Mouse (Mus musculus) limb, embryonic 11.5 days (tissue): ENCODE measurements at regions not wholly inside any gene's neighbourhood (a gene's known extent, or its start where the extent isn't known, plus 50 kb on each side); places are given as distances from the start of the nearest gene placed in this dataset.

Experiments used
- ATAC-seq: fragments of 200-750 bp; cut with Nextera tagmentation; 2 replicates; pipeline ENCODE4 v1.8.0; 2017; ENCODE audit warnings: low read depth; ENCODE audit not compliant: insufficient number of reproducible peaks, low FRiP score, low TSS enrichment
- DNase-seq: peaks from one replicate; pipeline ENCODE4 v3.0.0-alpha.2; 2015; ENCODE audit warnings: low spot score
- H3K27ac ChIP-seq: fragments of 300-500 bp; sonication (generic); replicated peaks from 2 replicates; pipeline ENCODE4 v1.5.1; 2014; ENCODE audit warnings: low read depth, mild to moderate bottlenecking, low read length
- H3K27me3 ChIP-seq: fragments of 300-500 bp; sonication (generic); 2 replicates; pipeline ENCODE4 v1.6.1; 2014; ENCODE audit warnings: mild to moderate bottlenecking, low read length, mixed read lengths; ENCODE audit not compliant: control insufficient read depth, insufficient read depth
- H3K36me3 ChIP-seq: fragments of 300-500 bp; sonication (generic); 2 replicates; pipeline ENCODE4 v1.6.1; 2014; ENCODE audit warnings: mild to moderate bottlenecking, low read length, moderate library complexity, mixed read lengths; ENCODE audit not compliant: control insufficient read depth, insufficient read depth
- H3K4me1 ChIP-seq: fragments of 300-500 bp; sonication (generic); 2 replicates; pipeline ENCODE4 v1.6.1; 2014; ENCODE audit warnings: low read length, mixed read lengths; ENCODE audit not compliant: control insufficient read depth, insufficient read depth
- H3K4me2 ChIP-seq: fragments of 300-500 bp; sonication (generic); 2 replicates; pipeline ENCODE4 v1.6.1; 2014; ENCODE audit warnings: low read depth, mild to moderate bottlenecking, moderate library complexity; ENCODE audit not compliant: severe bottlenecking
- H3K4me3 ChIP-seq: fragments of 300-500 bp; sonication (generic); 2 replicates; pipeline ENCODE4 v1.5.1; 2014; ENCODE audit warnings: low read depth, low read length
- H3K9ac ChIP-seq: fragments of 300-500 bp; sonication (generic); 2 replicates; pipeline ENCODE4 v1.6.1; 2014; ENCODE audit warnings: mild to moderate bottlenecking, low read length
- H3K9me3 ChIP-seq: fragments of 300-500 bp; sonication (generic); 2 replicates; pipeline ENCODE4 v1.6.1; 2016; ENCODE audit warnings: low read length; ENCODE audit not compliant: control insufficient read depth
- WGBS: fragments of 180-500 bp; shearing (Covaris S2); extraction: QIAGEN DNeasy Blood & Tissue Kit; methylation state at CpG from one replicate; pipeline ENCODE4 v1.1.7; 2014; 5-methylcytosine and 5-hydroxymethylcytosine counted together

GRCm38 (mm10) chr19:26509240-26509639 is 95.6 kb upstream of the Smarca2 start:
- Histone ChIP-seq H3K9me3 (no peaks in the 10 kb centered on the region), H3K4me2 (no peak overlapping the region), H3K4me1 (peaks cover 4% of the 10 kb centered on the region; the same call in 1 of the 2 replicates), H3K27ac (no peak overlapping the region), H3K27me3 (no peaks in the 10 kb centered on the region), H3K36me3 (no peaks in the 10 kb centered on the region), H3K4me3 (no peak overlapping the region), H3K9ac (no peak overlapping the region)
- 81% methylated on average over 2 of the region's 2 CpGs for WGBS
- no peak for ATAC-seq
- no peak for DNase-seq

- Histone ChIP-seq H3K27ac (no peak overlapping the region), H3K36me3 (no peaks in the 10 kb centered on the region), H3K27me3 (no peaks in the 10 kb centered on the region), H3K4me3 (no peak overlapping the region), H3K4me2 (no peak overlapping the region), H3K4me1 (peaks cover 4% of the 10 kb centered on the region; the same call in 1 of the 2 replicates), H3K9ac (no peak overlapping the region), H3K9me3 (no peaks in the 10 kb centered on the region)
- no peak for DNase-seq
- 93% methylated on average over 11 of the region's 12 CpGs for WGBS
- no peak for ATAC-seq
Observed at GRCm38 (mm10) chr19:26510185-26510584, 94.7 kb upstream of the Smarca2 start.

DNA sequence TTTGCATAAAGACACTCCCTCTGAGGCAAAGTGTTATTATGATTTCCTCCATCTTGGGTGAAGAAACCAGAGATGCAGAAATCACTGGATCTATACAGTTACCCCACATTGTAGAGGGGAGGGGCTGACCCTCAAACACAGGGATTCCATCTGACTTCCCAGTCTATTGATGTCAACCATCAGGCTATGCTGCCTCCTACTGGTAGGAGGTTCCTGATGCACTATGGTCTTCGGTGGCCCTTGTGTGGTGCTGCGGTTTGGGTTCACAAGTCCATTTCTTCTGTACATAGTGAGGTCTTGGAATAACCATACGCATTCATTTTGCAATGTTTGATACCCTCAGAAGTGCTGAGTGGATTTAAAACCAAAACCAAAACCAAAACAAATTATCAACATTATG is 94.0 kb upstream of the Smarca2 start:
- Histone ChIP-seq H3K9ac (no peak overlapping the region), H3K4me3 (no peak overlapping the region), H3K36me3 (no peaks in the 10 kb centered on the region), H3K27me3 (no peaks in the 10 kb centered on the region), H3K27ac (no peak overlapping the region), H3K9me3 (no peaks in the 10 kb centered on the region), H3K4me1 (peaks cover 4% of the 10 kb centered on the region; the same call in 1 of the 2 replicates), H3K4me2 (no peak overlapping the region)
- DNase-seq (no peak), ATAC-seq (no peak)
- 91% methylated on average over 3 of the region's 3 CpGs for WGBS

DNA sequence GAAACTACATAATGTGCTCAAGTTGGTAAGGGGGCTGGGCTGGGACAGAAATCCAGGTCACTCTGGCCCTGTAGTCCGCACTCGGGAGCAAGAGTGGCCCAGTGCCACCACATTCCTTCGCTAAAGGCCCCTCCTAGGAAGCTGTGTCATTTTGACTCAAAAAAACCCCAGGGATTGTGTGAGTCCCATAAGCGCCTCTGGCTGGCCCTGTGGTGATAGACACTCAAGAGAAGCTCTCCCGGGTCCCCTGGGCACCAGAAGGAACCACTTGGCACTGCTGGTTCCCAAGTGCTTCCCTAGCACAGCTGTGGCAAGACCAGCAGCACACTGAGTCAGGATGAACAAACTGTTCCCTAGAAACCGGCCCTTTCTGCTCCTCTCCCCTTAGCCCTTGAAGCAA is 93.1 kb upstream of the Smarca2 start:
- peaks cover 4% of the 10 kb centered on the region; the same call in 1 of the 2 replicates for H3K4me1 ChIP-seq
- no peaks in the 10 kb centered on the region for H3K9me3 ChIP-seq
- no peak for ATAC-seq
- H3K4me2 ChIP-seq = no peak overlapping the region
- H3K4me3 ChIP-seq = no peak overlapping the region
- no peak overlapping the region for H3K9ac ChIP-seq
- WGBS = 87% methylated on average over 6 of the region's 6 CpGs
- H3K27ac ChIP-seq = no peak overlapping the region
- no peaks in the 10 kb centered on the region for H3K27me3 ChIP-seq
- DNase-seq = no peak
- no peaks in the 10 kb centered on the region for H3K36me3 ChIP-seq

DNA sequence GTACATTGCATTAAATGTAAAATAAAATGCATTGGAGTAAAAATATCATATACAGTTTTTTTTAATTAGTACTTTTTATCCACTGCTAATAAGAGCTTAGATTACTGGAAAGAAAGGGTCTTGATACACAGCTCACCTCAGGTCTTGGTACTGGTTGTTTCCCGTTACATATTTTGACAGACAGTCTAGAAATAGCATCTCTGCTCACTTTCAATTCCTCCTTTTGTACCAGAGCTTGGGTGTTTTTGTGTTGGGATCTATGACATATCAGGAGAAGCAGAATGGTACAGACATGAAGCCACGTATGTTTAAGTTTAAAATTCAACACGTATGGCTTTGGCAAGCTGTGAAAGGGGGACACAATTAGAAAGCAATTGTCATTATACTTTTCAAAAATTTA is 80.3 kb upstream of the Smarca2 start:
- H3K9ac ChIP-seq = no peak overlapping the region
- no peak for DNase-seq
- H3K4me3 ChIP-seq = no peak overlapping the region
- no peaks in the 10 kb centered on the region for H3K9me3 ChIP-seq
- no peak overlapping the region for H3K27ac ChIP-seq
- H3K4me2 ChIP-seq = no peak overlapping the region
- no peaks in the 10 kb centered on the region for H3K4me1 ChIP-seq
- H3K36me3 ChIP-seq = no peaks in the 10 kb centered on the region
- H3K27me3 ChIP-seq = no peaks in the 10 kb centered on the region
- ATAC-seq = no peak
- WGBS = 90% methylated on average over 3 of the region's 3 CpGs

DNA sequence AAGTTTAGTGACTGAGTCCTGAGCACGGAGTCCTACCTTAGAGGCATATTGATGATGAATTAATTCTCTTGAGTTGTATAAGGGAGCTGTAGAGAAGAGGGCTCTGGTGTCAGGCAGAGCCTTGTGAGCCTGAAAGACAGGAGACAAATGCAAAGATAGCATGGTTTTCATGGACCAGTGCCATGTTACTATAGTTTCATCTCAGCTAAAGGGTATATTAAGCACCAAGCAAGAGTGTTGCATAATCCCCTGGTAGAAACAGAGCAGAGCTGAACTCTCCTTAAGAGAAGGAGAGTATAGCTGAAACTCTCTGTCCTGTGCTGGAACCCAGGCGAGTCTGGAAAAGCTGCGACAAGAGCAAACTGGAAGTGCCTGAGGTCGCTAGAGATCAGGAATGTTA is 73.5 kb upstream of the Smarca2 start:
- Histone ChIP-seq H3K4me3 (no peak overlapping the region), H3K27me3 (no peaks in the 10 kb centered on the region), H3K9me3 (no peaks in the 10 kb centered on the region), H3K4me1 (no peaks in the 10 kb centered on the region), H3K27ac (no peak overlapping the region), H3K4me2 (no peak overlapping the region), H3K36me3 (no peaks in the 10 kb centered on the region), H3K9ac (no peak overlapping the region)
- DNase-seq = no peak
- ATAC-seq = no peak
- 76% methylated on average over 4 of the region's 4 CpGs for WGBS

DNA sequence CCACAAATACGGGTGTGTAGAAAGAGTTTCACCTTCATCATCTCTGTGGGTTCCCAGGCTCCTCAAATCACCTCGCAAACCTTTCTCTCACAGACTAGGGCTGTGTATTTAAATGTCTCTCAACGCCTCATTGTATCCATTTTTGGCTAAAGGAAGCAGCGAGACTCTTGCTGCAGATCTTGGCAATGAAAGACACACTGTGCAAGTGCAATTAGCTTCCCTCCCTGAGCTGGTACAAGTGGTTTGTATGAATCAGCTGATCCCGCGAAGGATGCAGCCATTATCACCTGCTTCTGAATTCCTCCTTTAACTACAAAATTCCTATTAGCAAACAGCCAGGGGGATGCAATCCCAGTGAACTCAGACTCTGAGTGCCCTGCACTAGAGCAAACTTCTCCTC is 72.3 kb upstream of the Smarca2 start:
- H3K9me3 ChIP-seq = no peaks in the 10 kb centered on the region
- no peaks in the 10 kb centered on the region for H3K4me1 ChIP-seq
- no peak overlapping the region for H3K9ac ChIP-seq
- WGBS = 65% methylated on average over 6 of the region's 6 CpGs
- no peaks in the 10 kb centered on the region for H3K36me3 ChIP-seq
- no peaks in the 10 kb centered on the region for H3K27me3 ChIP-seq
- DNase-seq (no peak), ATAC-seq (no peak)
- H3K4me3 ChIP-seq = no peak overlapping the region
- no peak overlapping the region for H3K4me2 ChIP-seq
- H3K27ac ChIP-seq = no peak overlapping the region

GRCm38 (mm10) chr19:26545671-26546070 is 59.2 kb upstream of the Smarca2 start:
- H3K36me3 ChIP-seq = no peaks in the 10 kb centered on the region
- H3K4me2 ChIP-seq = no peak overlapping the region
- no peak overlapping the region for H3K27ac ChIP-seq
- no peaks in the 10 kb centered on the region for H3K9me3 ChIP-seq
- WGBS = 25% methylated on average over 3 of the region's 3 CpGs
- no peak overlapping the region for H3K4me3 ChIP-seq
- no peak overlapping the region for H3K9ac ChIP-seq
- no peaks in the 10 kb centered on the region for H3K27me3 ChIP-seq
- ATAC-seq (peak; percentile 49; the same call in 1 of the 2 replicates), DNase-seq (peak; percentile 44)
- peaks cover 22% of the 10 kb centered on the region for H3K4me1 ChIP-seq

DNA sequence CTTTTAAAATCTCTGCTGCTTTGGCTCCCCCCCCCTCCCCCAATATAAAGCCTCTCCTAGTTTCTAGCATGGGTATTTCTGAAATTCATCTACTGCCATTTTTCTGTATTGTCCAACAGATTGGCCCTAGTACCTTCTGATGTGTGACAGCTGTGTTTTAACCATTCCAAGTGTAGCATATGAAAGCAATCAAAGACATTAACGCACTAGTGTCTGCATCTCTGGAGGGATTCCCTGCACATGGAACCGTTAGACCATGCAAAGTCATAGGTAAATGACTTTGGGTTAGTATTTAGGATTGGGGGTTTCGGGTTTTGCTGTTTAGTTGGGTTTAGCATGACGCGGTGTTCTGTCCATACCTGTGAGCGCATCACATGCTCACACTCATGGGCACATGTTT is 57.3 kb upstream of the Smarca2 start:
- Histone ChIP-seq H3K36me3 (no peaks in the 10 kb centered on the region), H3K4me1 (peaks cover 26% of the 10 kb centered on the region), H3K4me3 (no peak overlapping the region), H3K9ac (no peak overlapping the region), H3K4me2 (no peak overlapping the region), H3K27ac (no peak overlapping the region), H3K27me3 (no peaks in the 10 kb centered on the region), H3K9me3 (no peaks in the 10 kb centered on the region)
- DNase-seq = no peak
- 79% methylated on average over 6 of the region's 6 CpGs for WGBS
- no peak for ATAC-seq
